Mouse (Mus musculus) hindbrain, postnatal 0 days (tissue): ENCODE results near the gene Abca6. TPM values are rescaled to one million over a fixed set of nuclear protein-coding genes. Genes with fewer than 3 reads are reported as not detected.
A peak's percentile ranks its signal among the peaks of the same experiment; 100 is the strongest.

Experiments
- ATAC-seq: fragments of 200-750 bp; cut with Nextera tagmentation; 2 replicates; pipeline ENCODE4 v1.8.0; 2017; ENCODE audit warnings: mild to moderate bottlenecking, moderate TSS enrichment, moderate library complexity
- DNase-seq: peaks from one replicate; pipeline ENCODE4 v3.0.0-alpha.2; 2015; ENCODE audit warnings: low spot score
- H3K27ac ChIP-seq: fragments of 300-500 bp; sonication (generic); 2 replicates; pipeline ENCODE4 v1.5.1; 2014; ENCODE audit warnings: mild to moderate bottlenecking
- H3K27me3 ChIP-seq: fragments of 300-500 bp; sonication (generic); 2 replicates; pipeline ENCODE4 v1.6.1; 2014; ENCODE audit warnings: low read length, mixed read lengths; ENCODE audit not compliant: insufficient read depth
- H3K36me3 ChIP-seq: fragments of 300-500 bp; sonication (generic); 2 replicates; pipeline ENCODE4 v1.6.1; 2014; ENCODE audit warnings: low read length, mixed read lengths; ENCODE audit not compliant: insufficient read depth
- H3K4me1 ChIP-seq: fragments of 300-500 bp; sonication (generic); 2 replicates; pipeline ENCODE4 v1.6.1; 2014; ENCODE audit warnings: antibody characterized with exemption, low read length, mixed read lengths; ENCODE audit not compliant: insufficient read depth
- H3K4me2 ChIP-seq: fragments of 300-500 bp; sonication (generic); 2 replicates; pipeline ENCODE4 v1.6.1; 2014; ENCODE audit warnings: low read depth, mild to moderate bottlenecking, low read length, moderate library complexity, mixed read lengths
- H3K4me3 ChIP-seq: fragments of 300-500 bp; sonication (generic); 2 replicates; pipeline ENCODE4 v1.5.1; 2014; ENCODE audit warnings: low read length
- H3K9ac ChIP-seq: fragments of 300-500 bp; sonication (generic); replicated peaks from 2 replicates; pipeline ENCODE4 v1.6.1; 2014; ENCODE audit warnings: mild to moderate bottlenecking, low read length, moderate library complexity, mixed read lengths
- H3K9me3 ChIP-seq: fragments of 300-500 bp; sonication (generic); 2 replicates; pipeline ENCODE4 v1.6.1; 2016; ENCODE audit warnings: low read length, mixed read lengths
- CTCF ChIP-seq: IDR thresholded peaks from 2 replicates; pipeline ENCODE4 v1.5.1; 2016; ENCODE audit warnings: antibody characterized with exemption, control low read depth, low read depth
- WGBS: fragments of 180-500 bp; shearing (Covaris S2); extraction: QIAGEN DNeasy Blood & Tissue Kit; methylation state at CpG from one replicate; pipeline ENCODE4 v1.1.7; 2014; 5-methylcytosine and 5-hydroxymethylcytosine counted together
- polyA plus RNA-seq: library from polyadenylated mRNA; unstranded; fragments of >200 nt; fragmentation: Nextera tagmentation; extraction: Ambion mirVana; gene quantifications from 2 replicates; pipeline ENCODE4 v1.2.1, GENCODE M21; 2015
- total RNA-seq: library from RNA; depleted of rRNA; stranded (reverse); fragments of >200 nt; gene quantifications from 2 replicates; pipeline ENCODE4 v1.2.3, GENCODE M21; 2014; rRNA removed

The Abca6 gene
- total RNA-seq = 0.63 and 0.93 TPM in 2 replicates
- polyA plus RNA-seq = 0.75 and 0.76 TPM in 2 replicates

DNA sequence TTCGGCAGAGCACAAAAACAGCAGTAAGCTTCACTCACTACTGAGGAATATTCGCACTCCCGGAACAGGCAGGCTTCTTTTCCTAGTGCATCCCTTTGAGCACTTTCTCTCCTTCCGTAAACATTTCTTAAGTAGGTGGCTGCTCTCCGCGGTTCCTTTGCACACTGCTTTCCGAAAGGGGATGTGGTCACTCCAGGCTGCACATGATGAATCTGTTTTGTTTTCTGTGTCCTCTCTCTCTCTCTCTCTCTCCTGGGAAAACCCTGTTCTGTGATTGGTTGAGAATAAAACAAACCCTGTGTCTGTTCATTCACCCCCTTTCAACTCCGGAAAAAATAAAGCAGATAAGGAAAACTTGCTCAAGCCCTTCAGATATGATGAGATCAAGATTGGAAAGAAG is at the start of gene Abca6:
Gene Abca6 (minus strand): TSS at position 243 of the 400 bp plus-strand sequence.
- DNase-seq = peak; percentile 43
- TF ChIP-seq CTCF = no peak

DNA sequence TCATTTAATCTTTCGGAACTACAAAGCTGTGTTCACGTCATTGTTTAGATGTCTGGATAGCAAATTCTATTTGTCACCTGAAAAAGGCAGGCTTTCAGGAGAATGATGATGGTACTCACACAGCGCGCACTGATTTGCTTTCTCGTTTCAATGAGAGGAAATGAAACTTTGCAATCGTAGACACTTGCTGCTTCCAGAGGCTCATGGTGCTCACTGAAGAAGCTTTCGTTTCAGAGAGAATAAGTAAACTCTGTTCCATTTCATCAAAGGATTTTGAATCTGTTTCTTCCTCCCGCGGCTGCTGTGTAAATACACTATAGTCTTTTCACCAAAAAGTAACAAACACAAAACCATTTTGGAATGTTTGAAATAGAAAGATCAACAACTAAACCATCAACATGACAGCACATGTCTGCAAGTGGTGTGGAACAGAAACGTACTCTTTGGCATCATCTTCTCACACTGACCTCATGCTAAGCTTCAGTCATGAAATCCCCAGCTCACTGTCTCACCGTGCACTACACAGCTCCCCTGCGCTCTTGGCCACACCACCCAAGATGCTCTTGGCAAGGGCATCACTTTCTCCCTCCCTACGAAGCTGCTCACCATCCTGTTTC is 46.4 kb upstream of the Abca6 start:
- WGBS = 80% methylated on average over 13 of the region's 13 CpGs
- TF ChIP-seq CTCF = no peak
- ATAC-seq = no peak

More for the DNA sequence above, at the start of gene Abca6:
- Histone ChIP-seq H3K9ac (no peak within 1 kb of the TSS), H3K9me3 (no peaks in the 10 kb centered on the region), H3K4me2 (peak within 1 kb of the TSS; percentile 54), H3K4me3 (peak within 1 kb of the TSS; percentile 30), H3K4me1 (no peaks in the 10 kb centered on the region), H3K36me3 (no peaks in the 10 kb centered on the region), H3K27me3 (no peaks in the 10 kb centered on the region), H3K27ac (no peak within 1 kb of the TSS)
- WGBS = 11% methylated on average over 8 of the region's 8 CpGs
- ATAC-seq = no peak

DNA sequence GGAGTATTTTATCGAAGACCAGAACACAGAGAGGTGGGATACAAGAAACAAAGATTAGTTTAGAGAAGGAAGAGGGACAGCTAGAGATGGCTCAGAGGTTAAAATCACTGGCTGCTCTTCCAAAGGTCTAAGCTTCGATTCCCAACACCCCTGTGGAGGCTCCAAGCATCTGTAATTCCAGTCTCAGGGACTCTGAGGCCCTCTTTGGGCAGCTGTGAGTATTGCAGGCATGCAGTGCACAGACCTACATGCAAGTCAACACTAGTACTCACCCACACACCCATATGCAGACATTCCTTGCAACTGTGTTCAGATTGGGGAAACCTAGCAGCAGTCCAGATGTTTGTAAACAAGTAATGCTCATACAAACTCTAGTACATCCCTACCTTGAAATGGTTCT is 39.0 kb upstream of the Abca6 start:
- H3K9me3 ChIP-seq = no peaks in the 10 kb centered on the region
- ATAC-seq (no peak), DNase-seq (no peak)
- no peaks in the 10 kb centered on the region for H3K27me3 ChIP-seq
- 0 out of 2 replicates have a peak, but pooled peaks cover 5% of the 10 kb centered on the region for H3K36me3 ChIP-seq
- 74% methylated on average over 2 of the region's 2 CpGs for WGBS
- no peak overlapping the region for H3K27ac ChIP-seq
- H3K4me2 ChIP-seq = no peak overlapping the region
- H3K4me3 ChIP-seq = no peak overlapping the region
- H3K4me1 ChIP-seq = no peaks in the 10 kb centered on the region
- H3K9ac ChIP-seq = no peak overlapping the region
- 0 out of 2 replicates have a peak, but pooled peaks have one; percentile 7 for TF ChIP-seq CTCF

More for the DNA sequence above, 46.4 kb upstream of the Abca6 start:
- no peak for DNase-seq
- Histone ChIP-seq H3K4me2 (no peak overlapping the region), H3K9ac (no peak overlapping the region), H3K27me3 (no peaks in the 10 kb centered on the region), H3K27ac (no peak overlapping the region), H3K36me3 (peaks cover 7% of the 10 kb centered on the region; the same call in 1 of the 2 replicates), H3K9me3 (no peaks in the 10 kb centered on the region), H3K4me1 (no peaks in the 10 kb centered on the region), H3K4me3 (no peak overlapping the region)

DNA sequence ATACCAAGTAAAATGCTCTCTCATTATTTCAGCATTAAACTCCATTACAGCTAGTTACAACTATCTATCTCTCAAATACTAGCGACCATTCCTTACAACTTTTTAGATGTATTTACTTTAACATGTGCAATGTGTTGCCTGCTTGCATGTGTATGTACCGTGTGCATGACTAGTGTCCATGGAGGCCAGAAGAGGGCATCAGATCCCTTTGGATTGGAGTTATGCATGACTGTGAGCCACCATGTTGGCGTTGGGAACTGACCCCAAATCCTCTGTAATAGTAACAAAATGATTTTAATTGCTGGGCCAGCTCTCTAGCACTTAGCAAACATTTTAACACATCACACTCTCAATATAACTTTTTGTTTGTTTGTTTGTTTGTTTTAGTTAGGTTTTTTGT is 36.8 kb upstream of the Abca6 start:
- ATAC-seq (no peak), DNase-seq (no peak)
- no peaks in the 10 kb centered on the region for H3K4me1 ChIP-seq
- 0 out of 2 replicates have a peak, but pooled peaks cover 5% of the 10 kb centered on the region for H3K36me3 ChIP-seq
- peak; percentile 25; the same call in 1 of the 2 replicates for TF ChIP-seq CTCF
- H3K27me3 ChIP-seq = no peaks in the 10 kb centered on the region
- WGBS = 84% methylated on average over 3 of the region's 3 CpGs
- H3K9ac ChIP-seq = no peak overlapping the region
- no peaks in the 10 kb centered on the region for H3K9me3 ChIP-seq
- no peak overlapping the region for H3K27ac ChIP-seq
- H3K4me2 ChIP-seq = no peak overlapping the region
- H3K4me3 ChIP-seq = no peak overlapping the region

DNA sequence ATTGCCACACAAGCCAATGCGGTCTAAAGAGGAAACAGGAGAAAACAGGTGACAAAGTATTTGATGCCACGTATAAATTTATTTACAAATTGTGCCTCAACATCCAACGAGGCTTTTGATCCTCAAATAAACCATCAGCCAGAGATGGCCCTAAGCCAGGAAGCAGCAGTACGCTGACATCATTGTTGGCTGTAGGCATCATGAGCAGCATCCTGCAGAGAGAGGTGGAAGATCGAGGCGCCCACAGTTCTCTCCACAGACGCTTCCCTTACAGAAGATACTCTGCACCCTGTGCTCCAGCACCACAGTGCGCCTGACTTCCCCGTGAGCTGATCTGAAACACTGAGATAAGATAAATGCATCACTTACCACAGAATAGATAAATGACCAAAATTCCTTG is 36.1 kb upstream of the Abca6 start:
- Histone ChIP-seq H3K4me2 (no peak overlapping the region), H3K27ac (no peak overlapping the region), H3K36me3 (0 out of 2 replicates have a peak, but pooled peaks cover 4% of the 10 kb centered on the region), H3K4me3 (no peak overlapping the region), H3K4me1 (no peaks in the 10 kb centered on the region), H3K9me3 (no peaks in the 10 kb centered on the region), H3K9ac (no peak overlapping the region), H3K27me3 (no peaks in the 10 kb centered on the region)
- no peak for ATAC-seq
- no peak for TF ChIP-seq CTCF
- DNase-seq = peak; percentile 48
- WGBS = 55% methylated on average over 9 of the region's 9 CpGs

DNA sequence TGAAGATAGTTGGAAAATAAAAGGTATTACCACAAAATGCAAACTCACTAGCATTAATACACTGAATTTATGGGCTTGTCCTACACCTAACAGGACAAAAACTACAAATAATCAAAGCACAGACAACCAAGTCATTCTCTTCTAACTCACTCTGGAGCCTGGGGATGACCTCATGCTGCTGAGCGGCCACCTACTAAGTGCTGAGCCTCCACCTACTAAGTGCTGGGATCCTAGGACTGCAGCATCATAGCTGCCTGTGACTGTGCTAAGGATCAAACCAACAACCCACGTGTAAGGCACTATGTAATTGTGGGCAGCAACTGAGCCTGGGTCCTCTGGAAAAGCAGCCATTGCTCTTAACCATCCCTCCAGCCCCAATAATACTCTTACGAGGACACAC is 34.8 kb upstream of the Abca6 start:
- no peaks in the 10 kb centered on the region for H3K27me3 ChIP-seq
- TF ChIP-seq CTCF = no peak
- no peak overlapping the region for H3K4me2 ChIP-seq
- no peak for ATAC-seq
- no peak overlapping the region for H3K27ac ChIP-seq
- DNase-seq = no peak
- no peak overlapping the region for H3K4me3 ChIP-seq
- no peak overlapping the region for H3K9ac ChIP-seq
- no peaks in the 10 kb centered on the region for H3K4me1 ChIP-seq
- H3K9me3 ChIP-seq = no peaks in the 10 kb centered on the region
- WGBS = 81% methylated on average over 3 of the region's 3 CpGs
- no peaks in the 10 kb centered on the region for H3K36me3 ChIP-seq

DNA sequence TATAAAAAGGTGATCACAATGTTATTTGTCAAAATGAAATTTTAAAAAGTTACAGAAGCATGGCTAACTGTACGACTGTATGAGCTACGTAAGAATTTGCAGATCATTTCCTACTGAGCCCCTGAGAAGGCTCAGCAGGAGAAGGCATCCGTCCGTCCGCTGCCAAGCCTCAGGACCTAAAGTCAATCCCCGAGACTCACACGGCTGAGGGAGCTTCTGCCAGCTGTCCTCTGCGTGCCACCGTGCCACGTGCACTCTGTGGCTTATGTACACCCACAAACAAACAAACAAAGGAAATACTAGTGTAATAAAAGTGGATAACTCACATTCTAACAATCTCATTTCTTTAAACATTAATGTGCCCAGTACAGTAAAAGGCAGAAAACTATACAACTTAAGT is 33.3 kb upstream of the Abca6 start:
- H3K4me2 ChIP-seq = no peak overlapping the region
- DNase-seq = no peak
- H3K36me3 ChIP-seq = no peaks in the 10 kb centered on the region
- no peak overlapping the region for H3K27ac ChIP-seq
- no peak for TF ChIP-seq CTCF
- no peak overlapping the region for H3K9ac ChIP-seq
- H3K9me3 ChIP-seq = no peaks in the 10 kb centered on the region
- H3K27me3 ChIP-seq = no peaks in the 10 kb centered on the region
- H3K4me3 ChIP-seq = no peak overlapping the region
- 45% methylated on average over 10 of the region's 10 CpGs for WGBS
- H3K4me1 ChIP-seq = no peaks in the 10 kb centered on the region
- no peak for ATAC-seq
